23 mouse cellular contexts compared by ENCODE assay signal in the genomic region with DNA sequence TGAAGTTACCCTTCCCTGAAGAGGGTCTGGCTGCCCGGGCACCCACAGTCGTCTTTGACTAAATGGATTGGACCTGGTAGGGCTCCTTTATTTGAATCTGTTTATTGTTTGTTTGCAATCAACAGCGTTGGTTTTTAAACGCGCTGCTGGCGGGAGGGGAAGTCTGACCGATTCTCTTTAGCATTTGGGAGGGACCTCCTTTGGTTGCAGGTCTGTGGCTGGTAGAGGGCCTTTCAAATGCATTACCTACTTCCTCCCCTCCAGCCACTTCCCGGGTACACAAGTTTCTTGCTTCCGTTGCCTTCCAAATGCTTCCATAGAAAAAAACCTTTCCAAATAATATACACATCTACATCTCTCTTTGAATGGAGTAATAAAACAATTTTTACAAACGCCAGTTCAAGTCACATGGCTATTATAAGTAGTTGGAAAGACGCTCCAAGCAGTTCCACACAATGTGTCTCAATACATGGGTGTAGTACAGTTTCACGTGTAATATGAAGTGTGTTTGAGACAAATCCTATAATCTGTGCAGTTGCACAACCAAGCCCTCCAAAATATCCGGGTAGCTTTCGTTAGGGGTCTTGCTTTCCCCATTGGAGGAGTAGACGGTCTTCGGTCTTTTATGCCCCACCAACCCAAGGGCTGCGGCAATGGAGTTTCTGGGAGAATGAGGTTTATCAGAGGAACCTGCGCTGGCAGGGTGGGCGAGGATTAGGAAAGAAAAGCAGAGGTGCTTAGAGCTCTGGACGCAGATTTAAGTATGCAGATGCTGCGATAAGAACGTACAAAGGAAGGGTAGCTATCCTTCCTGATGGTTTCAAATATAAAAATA. TPM values are rescaled to one million over a fixed set of nuclear protein-coding genes. Genes with fewer than 3 reads are reported as not detected.
DNase-seq lines count a peak whose midpoint lies in the region; ATAC-seq lines count a peak whose summit lies in the region.
"Had no signal": no experiment of that assay in that cellular context is flagged by ENCODE, and none has a peak within 500 bp of the region (broad histone marks: within the 10 kb centered on the region; RNA-seq: fewer than 3 reads in every experiment).

No protein-coding gene starts in this region.

- no peak overlapping the region for H3K9ac ChIP-seq in midbrain, embryonic 13.5 days (replicated peaks)
- H3K9ac ChIP-seq: liver, embryonic 15.5 days had no signal

- peak; percentile 64 for DNase-seq in embryo, embryonic 10.5 days (ENCODE audit: low spot score)
- DNase-seq in embryo, embryonic 10 days (ENCODE audit: low spot score) = no peak
- DNase-seq in retina, postnatal 1 day = peak; percentile 52
- no peak for DNase-seq in retina, embryonic 14.5 days (ENCODE audit: low spot score)
- DNase-seq in layer of hippocampus, postnatal 14 days (ENCODE audit: low spot score in 2 of 2) = no peak
- no peak for DNase-seq in ovary, postnatal 36 days (ENCODE audit: low spot score)
- DNase-seq: adrenal gland, adult 8-10 months; cerebellum, adult 9-11 months; heart, postnatal 10 days; kidney, adult 11 months; right cerebral cortex, postnatal 4 days had no signal

- H3K4me2 ChIP-seq in midbrain, embryonic 13.5 days (replicated peaks) = peak overlapping the region; percentile 74; the same call in 1 of the 2 replicates

- H3K36me3 ChIP-seq in midbrain, embryonic 13.5 days = no peaks in the 10 kb centered on the region
- H3K36me3 ChIP-seq: liver, embryonic 15.5 days had no signal

- no peaks in the 10 kb centered on the region for H3K9me3 ChIP-seq in midbrain, embryonic 13.5 days
- H3K9me3 ChIP-seq: liver, embryonic 15.5 days had no signal

- H3K27ac ChIP-seq in midbrain, embryonic 13.5 days = peak overlapping the region; percentile 83
- H3K27ac ChIP-seq: hindbrain, postnatal 0 days; liver, embryonic 15.5 days; stomach, postnatal 0 days had no signal

- no peak for ATAC-seq in midbrain, embryonic 13.5 days
- ATAC-seq in CD4-positive, CD25-positive, alpha-beta regulatory T cell, adult 4 months = no peak

- H3K4me1 ChIP-seq in midbrain, embryonic 13.5 days (replicated peaks) = peaks cover 68% of the 10 kb centered on the region

- H3K27me3 ChIP-seq in midbrain, embryonic 13.5 days = peaks cover 63% of the 10 kb centered on the region

- whole genome bisulfite sequencing in midbrain, embryonic 13.5 days = 14% methylated on average over 22 of the region's 22 CpGs

- H3K4me3 ChIP-seq in midbrain, embryonic 13.5 days (replicated peaks) = no peak overlapping the region
- H3K4me3 ChIP-seq: liver, embryonic 15.5 days; megakaryocyte, embryonic 14.5 days; myocyte had no signal

RNA-seq across cellular contexts. Expression of gene Otx2, which starts 19.7 kb away (rescaled TPM):
- 133 and 155 TPM in 2 replicates for polyA plus RNA-seq in midbrain, embryonic 13.5 days (2015; fragmentation: Nextera tagmentation; extraction: Ambion mirVana)
- 10 to 100 TPM in 1 of 2 experiments, 1 to 10 TPM in 1; 2.8 to 10.2 TPM for total RNA-seq in layer of hippocampus, postnatal 14 days (2021)
- polyA plus RNA-seq in CD4-positive, CD25-positive, alpha-beta regulatory T cell, adult 4 months (2017; shearing (Covaris generic)) = not detected
- total RNA-seq: adrenal gland, adult 8-10 months; gastrocnemius, adult 18-20 months; gastrocnemius, postnatal 4 days; heart, postnatal 10 days had no signal
- polyA plus RNA-seq: kidney, embryonic 16.5 days; liver, embryonic 15.5 days; myocyte; neural tube, embryonic 14.5 days; stomach, postnatal 0 days; thymus, postnatal 0 days had no signal

Comparison
In these comparisons a context has a peak if more than half of its experiments do, and no peak if none do; other contexts are left out.
1. DNase-seq: peak in embryo, embryonic 10.5 days (single experiment) and retina, postnatal 1 day (single experiment); none in embryo, embryonic 10 days (single experiment), retina, embryonic 14.5 days (single experiment), layer of hippocampus, postnatal 14 days (0 of 2) and ovary, postnatal 36 days (single experiment).
2. RNA of gene Otx2, which starts 19.7 kb away (polyA plus RNA-seq): 133 to 155 TPM in midbrain, embryonic 13.5 days; not detected in CD4-positive, CD25-positive, alpha-beta regulatory T cell, adult 4 months; every median in the first group is over 100 times any median in the second.